Mouse (Mus musculus) gastrocnemius, adult 18-20 months (tissue): ENCODE measurements at regions not wholly inside any gene's neighbourhood (a gene's known extent, or its start where the extent isn't known, plus 50 kb on each side); places are given as distances from the start of the nearest gene placed in this dataset.

ENCODE experiments used
- DNase-seq: peaks from one replicate; pipeline ENCODE4 v3.0.0; 2021; ENCODE audit warnings: low spot score

GRCm38 (mm10) chr1:138908860-138909259 is 52.2 kb upstream of the 2310009B15Rik start:
- DNase-seq, result no peak

DNA sequence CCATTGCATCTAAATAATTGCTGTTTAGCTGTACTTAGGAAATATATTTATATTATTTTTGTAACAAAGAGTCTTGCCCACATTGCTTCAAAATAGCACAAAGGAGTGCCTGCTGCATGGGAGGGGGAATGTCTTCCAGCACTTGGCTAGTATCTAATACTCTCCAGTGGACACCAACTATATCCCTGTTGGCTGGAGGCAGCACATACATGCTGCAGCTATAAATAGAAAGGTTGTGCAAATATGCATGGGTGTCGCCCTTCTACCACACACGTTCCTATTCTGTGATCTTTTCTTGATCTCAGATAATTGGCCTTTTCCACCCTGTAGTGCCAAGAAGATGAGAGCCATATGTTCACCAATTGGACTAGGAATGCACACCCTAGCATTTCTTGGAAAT is 53.0 kb upstream of the 2310009B15Rik start:
- DNase-seq, result no peak

GRCm38 (mm10) chr1:138912156-138912616 is 51.0 kb upstream of the Dennd1b start:
- peak; percentile 82 for DNase-seq

DNA sequence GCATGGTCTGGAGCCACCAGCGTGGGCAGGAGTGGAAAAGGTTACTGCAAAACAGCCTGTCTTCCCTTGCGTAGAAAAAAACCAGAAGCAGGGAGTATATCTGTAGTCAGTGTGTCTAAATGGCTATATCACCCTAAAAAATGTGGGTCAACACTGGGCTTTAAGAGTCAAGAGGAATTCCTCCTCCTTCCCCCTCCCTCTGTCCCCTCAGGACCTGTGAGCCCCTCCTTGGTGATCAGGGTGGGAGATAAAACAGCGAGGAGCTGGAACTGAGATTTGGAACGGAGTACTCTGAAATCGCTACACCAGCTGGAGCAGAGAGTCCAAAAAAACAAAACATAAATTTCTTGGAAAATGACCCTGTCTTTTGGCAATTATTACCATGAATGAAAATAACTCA is 50.3 kb upstream of the Dennd1b start:
- no peak for DNase-seq

DNA sequence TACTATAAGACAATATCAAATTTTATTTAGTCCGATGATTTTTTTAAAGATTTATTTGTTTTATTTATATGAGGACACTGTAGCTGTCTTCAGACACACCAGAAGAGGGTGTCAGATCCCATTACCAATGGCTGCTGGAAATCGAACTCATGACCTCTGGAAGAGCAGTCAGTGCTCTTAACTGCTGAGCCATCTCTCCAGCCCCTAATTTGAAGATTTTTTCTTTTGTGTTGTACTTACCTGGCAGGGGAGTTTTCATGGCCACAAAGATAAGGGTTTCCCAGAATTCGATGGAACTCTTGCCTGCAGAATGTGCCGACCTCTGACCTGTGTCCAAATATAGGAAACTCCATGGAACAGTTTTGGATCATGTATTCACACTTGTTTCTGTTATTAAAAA is 49.8 kb upstream of the Dennd1b start:
- DNase-seq, result no peak
